Mouse (Mus musculus) central nervous system, embryonic 14 days (tissue): ENCODE measurements around the gene Sirt3. TPM values are rescaled to one million over a fixed set of nuclear protein-coding genes. Genes with fewer than 3 reads are reported as not detected.

Source experiments
- polyA plus RNA-seq: library from polyadenylated mRNA; depleted of rRNA; stranded (reverse); fragments of >200 nt; gene quantifications from 2 replicates; pipeline ENCODE4 v1.2.3, GENCODE M21; 2012; rRNA removed

The Sirt3 gene
- 38.9 and 39.2 TPM in 2 replicates for polyA plus RNA-seq

DNA sequence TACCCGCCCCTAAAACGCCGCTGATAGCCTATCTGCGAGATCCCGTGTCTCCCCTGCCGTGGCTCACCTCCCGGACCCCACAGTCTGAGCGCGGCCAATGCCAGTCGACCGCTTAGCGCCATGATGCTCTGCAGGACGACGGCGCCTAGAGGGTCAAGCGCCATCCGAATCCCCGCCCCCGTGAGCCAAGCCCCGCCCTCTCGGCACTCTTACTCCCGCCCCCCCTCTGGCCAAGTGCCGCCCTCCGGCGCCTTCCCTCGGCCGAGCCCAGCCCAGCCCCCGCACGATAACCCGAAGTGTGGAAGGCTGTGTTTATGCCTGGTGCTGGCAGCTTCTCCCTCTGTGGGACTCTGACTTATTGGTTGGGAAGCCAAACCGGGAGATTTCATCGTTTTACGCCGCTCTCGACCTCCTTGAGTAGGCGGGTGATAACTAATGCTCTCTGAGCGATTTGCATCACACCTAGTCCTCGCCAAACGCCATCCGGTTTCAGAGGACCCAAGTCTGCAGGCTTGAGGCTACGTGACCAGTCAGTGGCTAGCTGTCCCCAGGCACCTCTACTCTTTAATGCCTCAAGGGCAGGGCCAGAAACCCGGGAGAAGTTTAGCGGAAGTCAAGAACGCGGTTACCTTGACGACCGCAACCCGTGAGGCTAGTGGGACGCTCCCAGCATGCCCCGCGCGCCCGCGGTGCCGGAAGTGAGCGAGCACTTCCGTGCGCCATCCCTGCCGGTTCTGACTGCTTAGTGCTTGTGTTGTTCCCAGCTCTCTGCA lies at the start of gene Sirt3, which contains the start of gene Psmd13:
Sirt3 (minus strand) TSS at position 614 of the 773 bp plus-strand sequence.
Psmd13 (plus strand) TSS at position 273 of the 773 bp plus-strand sequence.

GRCm38 (mm10) chr7:140920418-140921029 lies 38.4 kb upstream of the Sirt3 start, which contains the start of gene Nlrp6:
Nlrp6 (plus strand) TSS chr7:140920902.

DNA sequence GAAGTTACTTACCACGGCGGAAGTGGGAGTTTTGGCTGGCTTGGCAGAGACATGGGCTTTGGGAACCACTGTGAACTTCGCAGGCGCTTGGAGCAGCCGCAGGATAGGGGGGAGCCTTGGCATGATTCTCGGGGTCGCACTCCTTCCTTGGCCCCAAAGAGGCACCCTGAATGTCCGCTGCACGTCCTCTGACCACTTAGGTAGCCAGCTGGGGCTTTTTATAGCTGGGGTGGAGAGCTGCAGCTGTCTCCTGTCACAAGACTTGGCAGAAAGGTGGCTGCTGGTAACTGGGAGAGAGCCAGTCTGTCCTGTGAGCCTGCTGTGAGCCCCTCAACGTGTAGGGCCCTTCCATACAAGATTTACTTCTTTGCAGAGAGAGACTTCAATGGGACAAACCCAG lies 18.1 kb upstream of the Sirt3 start, which contains the start of gene Cox8b:
Cox8b (minus strand) TSS at position 227 of the 400 bp plus-strand sequence.

GRCm38 (mm10) chr7:140857550-140858505 lies 24.3 kb downstream of the Sirt3 start, which contains the start of gene Bet1l:
Bet1l (minus strand) TSS chr7:140857577.

DNA sequence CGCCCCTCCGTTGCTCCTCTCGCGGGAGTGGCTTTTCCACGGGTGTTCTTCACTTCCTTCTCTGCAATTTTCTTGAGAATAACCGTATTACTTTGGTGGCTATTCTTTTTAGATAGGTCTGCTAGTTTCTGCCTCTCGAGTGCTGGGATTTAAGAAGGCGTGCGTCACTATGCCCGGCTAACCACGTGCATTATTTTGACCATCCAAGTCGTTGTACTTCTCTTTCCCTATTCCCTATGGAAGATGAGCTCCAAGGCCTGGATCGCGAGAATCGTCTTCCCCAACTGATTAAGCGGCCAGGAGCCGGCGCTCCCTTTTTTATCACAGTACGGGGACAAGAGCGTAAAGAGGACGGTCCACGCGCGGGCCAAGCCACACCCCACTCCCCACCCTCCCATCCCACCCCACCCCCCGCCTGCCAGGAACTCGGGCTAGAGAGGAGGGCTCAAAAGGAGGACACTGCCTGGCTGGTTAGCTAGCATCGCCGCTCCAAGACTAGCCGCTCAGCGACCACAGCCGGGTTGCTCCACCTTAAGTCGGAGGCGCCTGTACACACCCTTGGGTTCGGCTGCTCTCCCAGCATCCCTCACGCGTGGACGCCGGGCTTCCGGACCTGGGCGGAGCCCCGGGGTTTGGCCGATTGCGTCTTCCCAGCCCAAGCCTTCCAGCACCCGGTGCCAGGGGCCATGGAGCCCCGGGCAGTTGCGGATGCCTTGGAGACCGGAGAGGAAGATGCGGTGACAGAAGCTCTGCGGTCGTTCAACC lies 25.1 kb downstream of the Sirt3 start, which contains the start of gene Ric8a:
Ric8a (plus strand) TSS at position 173 of the 765 bp plus-strand sequence.

GRCm38 (mm10) chr7:140855860-140856784 lies 26.0 kb downstream of the Sirt3 start, which contains the start of gene Gm45785:
Gm45785 (minus strand) TSS chr7:140856331.

DNA sequence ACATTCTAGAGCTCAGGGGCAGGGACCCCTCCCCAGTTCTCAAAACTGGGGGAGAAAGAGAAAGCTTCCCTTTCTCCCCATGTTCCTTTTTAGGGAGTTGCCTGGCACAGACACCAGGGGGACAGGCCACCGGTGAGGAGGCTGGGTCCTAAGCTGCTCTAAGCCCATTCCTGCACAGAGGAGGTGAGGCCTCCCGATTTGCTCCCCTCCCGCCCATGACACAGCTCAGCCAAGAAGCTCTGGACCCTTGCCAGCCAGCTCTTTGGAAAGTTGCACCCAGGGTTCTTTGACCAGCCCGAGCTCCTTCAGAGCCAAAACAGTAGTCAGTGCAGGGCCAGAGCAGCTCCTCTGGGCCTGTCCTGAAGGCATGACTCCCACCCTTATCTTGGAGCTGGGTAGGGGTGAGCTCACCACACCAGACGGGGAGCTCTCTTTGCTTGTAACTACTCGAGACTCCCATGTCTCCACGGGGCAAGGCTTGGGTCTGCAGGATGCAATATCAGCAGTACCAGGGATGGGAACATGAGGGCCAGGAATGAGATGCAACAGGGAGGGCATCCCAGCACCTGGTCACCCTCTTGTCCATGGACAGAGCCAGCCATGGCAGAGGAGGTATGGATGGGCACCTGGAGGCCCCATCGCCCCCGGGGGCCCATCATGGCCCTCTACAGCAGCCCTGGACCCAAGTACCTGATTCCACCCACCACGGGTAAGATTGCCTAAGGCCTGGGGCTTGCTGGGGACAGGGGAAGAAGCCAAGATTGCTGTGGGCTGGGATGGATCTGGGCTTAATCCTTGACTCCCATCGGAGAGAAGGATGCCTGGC lies 34.1 kb downstream of the Sirt3 start, which contains the start of gene Odf3:
Odf3 (plus strand) TSS at position 51 of the 826 bp plus-strand sequence.

DNA sequence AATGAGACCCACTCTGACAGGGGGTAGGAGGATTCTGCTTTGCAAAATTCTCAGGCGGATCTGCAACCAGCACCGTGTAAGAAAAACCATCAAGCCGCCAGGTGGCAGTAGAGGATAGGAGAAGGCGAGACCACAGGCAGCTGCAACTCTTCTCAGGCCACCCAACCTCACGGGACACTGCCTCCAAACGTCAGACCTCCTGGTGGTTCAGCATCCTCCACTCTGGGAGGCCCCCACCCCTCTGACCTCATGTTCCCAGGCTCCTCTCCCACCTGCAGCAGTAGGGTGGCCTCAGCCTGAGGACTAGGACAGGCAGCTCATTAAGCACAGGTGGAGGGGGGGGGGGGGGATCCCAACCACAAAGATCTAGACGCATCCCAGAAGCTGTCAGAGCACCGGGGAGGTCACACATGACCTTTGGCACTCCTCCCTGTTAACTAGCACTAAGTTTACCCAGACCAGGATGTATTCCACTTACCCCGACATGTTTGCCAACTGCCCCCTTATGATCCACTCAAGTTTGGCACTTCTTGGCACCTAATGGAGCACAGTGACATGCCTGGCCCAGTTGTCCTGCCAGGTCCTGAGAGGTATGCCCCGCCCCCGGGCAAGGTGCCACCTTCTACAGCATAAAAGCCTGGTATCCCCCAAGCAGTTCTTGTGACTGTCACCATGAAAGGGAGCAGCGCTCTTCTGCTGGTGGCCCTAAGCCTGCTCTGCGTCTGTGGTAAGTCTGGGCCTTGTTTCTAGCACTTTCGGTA lies 37.0 kb downstream of the Sirt3 start, which contains the start of gene Scgb1c1:
Scgb1c1 (plus strand) TSS at position 643 of the 761 bp plus-strand sequence.

GRCm38 (mm10) chr7:140834968-140835757 lies 46.9 kb downstream of the Sirt3 start, which contains the start of gene Urah:
Urah (plus strand) TSS chr7:140835018.

GRCm38 (mm10) chr7:140821653-140822329 lies 60.3 kb downstream of the Sirt3 start, which contains the start of gene Zfp941:
Zfp941 (minus strand) TSS chr7:140822178.

Other genes with a start within 250 kb of the Sirt3 start
- gene Olfr53, start 235.9 kb downstream of the Sirt3 start, polyA plus RNA-seq = not detected in 2 replicates
- gene Olfr539, start 222.4 kb downstream of the Sirt3 start, polyA plus RNA-seq = 0.01 and 0.04 TPM in 2 replicates
- not detected in 2 replicates for gene Olfr45, start 200.4 kb downstream of the Sirt3 start, polyA plus RNA-seq
- not detected in 2 replicates for gene Olfr541, start 185.0 kb downstream of the Sirt3 start, polyA plus RNA-seq
- gene Cyp2e1, start 118.6 kb downstream of the Sirt3 start, polyA plus RNA-seq = not detected in 2 replicates
- 0.21 and 0.36 TPM in 2 replicates for gene Syce1, start 94.5 kb downstream of the Sirt3 start, polyA plus RNA-seq
- 9.1 and 11.1 TPM in 2 replicates for gene Zfp941, start 60.1 kb downstream of the Sirt3 start, polyA plus RNA-seq
- 0.07 and 0.84 TPM in 2 replicates for gene Urah, start 47.3 kb downstream of the Sirt3 start, polyA plus RNA-seq
- not detected in 2 replicates for gene Scgb1c1, start 36.8 kb downstream of the Sirt3 start, polyA plus RNA-seq
- 0.05 TPM in 2 replicates for gene Odf3, start 34.5 kb downstream of the Sirt3 start, polyA plus RNA-seq
- 0.13 and 0.15 TPM in 2 replicates for gene Gm45785, start 26.0 kb downstream of the Sirt3 start, polyA plus RNA-seq
- gene Ric8a, start 25.4 kb downstream of the Sirt3 start, polyA plus RNA-seq = 88.7 and 90.0 TPM in 2 replicates
- gene Bet1l, start 24.7 kb downstream of the Sirt3 start, polyA plus RNA-seq = 29.4 and 35.4 TPM in 2 replicates
- gene Psmd13, start 341 bp downstream of the Sirt3 start, polyA plus RNA-seq = 150 and 161 TPM in 2 replicates
- gene Cox8b, start 18.1 kb upstream of the Sirt3 start, polyA plus RNA-seq = 2.2 TPM in 1 of 2 replicates, not detected in the other
- gene Nlrp6, start 38.6 kb upstream of the Sirt3 start, polyA plus RNA-seq = 0.13 and 0.16 TPM in 2 replicates
- gene Pgghg, start 59.1 kb upstream of the Sirt3 start, polyA plus RNA-seq = 15.1 and 20.9 TPM in 2 replicates
- 4.6 and 9.5 TPM in 2 replicates for gene Ifitm5, start 68.0 kb upstream of the Sirt3 start, polyA plus RNA-seq
- gene Gm45717, start 73.6 kb upstream of the Sirt3 start, polyA plus RNA-seq = not detected in 2 replicates
- gene Ifitm2, start 73.7 kb upstream of the Sirt3 start, polyA plus RNA-seq = 179 and 335 TPM in 2 replicates
- gene Ifitm1, start 84.9 kb upstream of the Sirt3 start, polyA plus RNA-seq = 32.8 and 55.0 TPM in 2 replicates
- gene Ifitm3, start 128.5 kb upstream of the Sirt3 start, polyA plus RNA-seq = 31.0 and 57.6 TPM in 2 replicates
- 0.86 and 1.2 TPM in 2 replicates for gene Ifitm6, start 135.6 kb upstream of the Sirt3 start, polyA plus RNA-seq
- gene Gm17387, start 146.8 kb upstream of the Sirt3 start, polyA plus RNA-seq = not detected in 2 replicates
- 154 and 158 TPM in 2 replicates for gene B4galnt4, start 178.8 kb upstream of the Sirt3 start, polyA plus RNA-seq
- gene Pkp3, start 195.9 kb upstream of the Sirt3 start, polyA plus RNA-seq = 0.28 and 4.0 TPM in 2 replicates
- gene Sigirr, start 218.3 kb upstream of the Sirt3 start, polyA plus RNA-seq = 1.4 and 2.1 TPM in 2 replicates
- gene Ano9, start 235.5 kb upstream of the Sirt3 start, polyA plus RNA-seq = 0.33 and 1.8 TPM in 2 replicates
- gene Ptdss2, start 240.1 kb upstream of the Sirt3 start, polyA plus RNA-seq = 49.2 and 50.0 TPM in 2 replicates